Comparison of ENCODE assay signal across 16 mouse cellular contexts in the genomic region with DNA sequence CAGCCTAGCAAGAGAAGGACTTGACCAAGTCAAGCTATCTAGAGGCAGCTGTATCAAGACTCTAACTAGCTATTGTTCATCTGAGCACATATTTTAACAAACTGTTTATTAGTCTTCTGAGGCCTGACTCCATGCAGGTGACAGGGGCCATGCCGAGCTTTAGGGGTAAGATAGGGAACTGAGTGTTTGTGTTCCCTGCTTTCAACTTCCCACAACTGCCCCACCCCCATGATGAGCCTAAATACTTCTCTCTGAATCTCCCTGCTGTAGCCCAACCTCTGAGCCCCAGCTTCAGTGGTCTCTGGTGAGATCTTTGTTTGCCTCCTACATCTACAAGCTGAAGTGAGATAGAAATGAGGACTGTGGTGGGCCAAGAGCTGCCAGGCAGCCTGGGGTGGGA.
"Had no signal": no experiment of that assay in that cellular context is flagged by ENCODE, and none has a peak within 500 bp of the region (broad histone marks: within the 10 kb centered on the region; RNA-seq: fewer than 3 reads in every experiment).

No protein-coding gene starts in this region.

- H3K27me3 ChIP-seq: limb, embryonic 13.5 days; liver, embryonic 15.5 days; midbrain, embryonic 13.5 days; neural tube, embryonic 15.5 days; stomach, embryonic 15.5 days had no signal

- H3K36me3 ChIP-seq: limb, embryonic 13.5 days; liver, embryonic 15.5 days; midbrain, embryonic 13.5 days; neural tube, embryonic 15.5 days; stomach, embryonic 15.5 days had no signal

- H3K9me3 ChIP-seq: limb, embryonic 13.5 days; liver, embryonic 15.5 days; midbrain, embryonic 13.5 days; neural tube, embryonic 15.5 days; stomach, embryonic 15.5 days had no signal

- H3K27ac ChIP-seq: limb, embryonic 13.5 days; liver, embryonic 15.5 days; midbrain, embryonic 13.5 days; neural tube, embryonic 15.5 days; stomach, embryonic 15.5 days had no signal

- H3K9ac ChIP-seq: limb, embryonic 13.5 days; liver, embryonic 15.5 days; lung, embryonic 14.5 days; midbrain, embryonic 13.5 days; neural tube, embryonic 15.5 days; stomach, embryonic 15.5 days had no signal

- H3K4me1 ChIP-seq: limb, embryonic 13.5 days; liver, embryonic 15.5 days; midbrain, embryonic 13.5 days; neural tube, embryonic 15.5 days had no signal

- DNase-seq: kidney, adult 11 months; kidney, postnatal 14 days; layer of hippocampus, adult 9-11 months; left cerebral cortex, postnatal 4 days; lung, embryonic 14.5 days; lung, postnatal 10 days; lung, postnatal 4 days; right cerebral cortex, adult 18-20 months; thymus, adult 2 months; thymus, postnatal 25 days had no signal

- ATAC-seq: midbrain, embryonic 13.5 days had no signal

- H3K4me2 ChIP-seq: limb, embryonic 13.5 days; liver, embryonic 15.5 days; lung, embryonic 14.5 days; midbrain, embryonic 13.5 days; neural tube, embryonic 15.5 days; stomach, embryonic 15.5 days had no signal

- H3K4me3 ChIP-seq: limb, embryonic 13.5 days; liver, embryonic 15.5 days; midbrain, embryonic 13.5 days; myocyte; neural tube, embryonic 15.5 days; stomach, embryonic 15.5 days had no signal
